Mouse (Mus musculus) kidney, embryonic 14.5 days (tissue): ENCODE results near the gene Sox6. TPM values are rescaled to one million over a fixed set of nuclear protein-coding genes. Genes with fewer than 3 reads are reported as not detected.

ENCODE experiments used
- ATAC-seq: fragments of 200-750 bp; cut with Nextera tagmentation; 2 replicates; pipeline ENCODE4 v1.8.0; 2017; ENCODE audit warnings: moderate number of reproducible peaks, mild to moderate bottlenecking, moderate TSS enrichment, moderate library complexity; ENCODE audit not compliant: low FRiP score, low TSS enrichment
- H3K27ac ChIP-seq: fragments of 300-500 bp; sonication (generic); 2 replicates; pipeline ENCODE4 v1.5.1; 2014; ENCODE audit warnings: low read depth, mild to moderate bottlenecking, low read length, moderate library complexity, mixed read lengths
- H3K27me3 ChIP-seq: fragments of 300-500 bp; sonication (generic); 2 replicates; pipeline ENCODE4 v1.6.1; 2014; ENCODE audit warnings: mild to moderate bottlenecking, low read length; ENCODE audit not compliant: control insufficient read depth, insufficient read depth
- H3K36me3 ChIP-seq: fragments of 300-500 bp; sonication (generic); 2 replicates; pipeline ENCODE4 v1.6.1; 2014; ENCODE audit warnings: low read length, mixed read lengths; ENCODE audit not compliant: control insufficient read depth, insufficient read depth
- H3K4me1 ChIP-seq: fragments of 300-500 bp; sonication (generic); 2 replicates; pipeline ENCODE4 v1.6.1; 2014; ENCODE audit warnings: low read length, mixed read lengths; ENCODE audit not compliant: control insufficient read depth, insufficient read depth
- H3K4me2 ChIP-seq: fragments of 300-500 bp; sonication (generic); replicated peaks from 2 replicates; pipeline ENCODE4 v1.6.1; 2014; ENCODE audit warnings: low read depth, mild to moderate bottlenecking, low read length
- H3K4me3 ChIP-seq: fragments of 300-500 bp; sonication (generic); 2 replicates; pipeline ENCODE4 v1.5.1; 2014; ENCODE audit warnings: mild to moderate bottlenecking, low read length
- H3K9ac ChIP-seq: fragments of 300-500 bp; sonication (generic); 2 replicates; pipeline ENCODE4 v1.6.1; 2014; ENCODE audit warnings: low read depth, mild to moderate bottlenecking, low read length, moderate library complexity
- H3K9me3 ChIP-seq: fragments of 300-500 bp; sonication (generic); 2 replicates; pipeline ENCODE4 v1.6.1; 2016; ENCODE audit warnings: low read length; ENCODE audit not compliant: control insufficient read depth
- WGBS: fragments of 180-500 bp; shearing (Covaris S2); extraction: QIAGEN DNeasy Blood & Tissue Kit; methylation state at CpG from one replicate; pipeline ENCODE4 v1.1.7; 2014; 5-methylcytosine and 5-hydroxymethylcytosine counted together
- polyA plus RNA-seq: library from polyadenylated mRNA; unstranded; fragments of >200 nt; fragmentation: Nextera tagmentation; extraction: Ambion mirVana; gene quantifications from 2 replicates; pipeline ENCODE4 v1.2.1, GENCODE M21; 2014

The Sox6 gene
- polyA plus RNA-seq, 1 experiment from 2014 or later, result 15.1 TPM

DNA sequence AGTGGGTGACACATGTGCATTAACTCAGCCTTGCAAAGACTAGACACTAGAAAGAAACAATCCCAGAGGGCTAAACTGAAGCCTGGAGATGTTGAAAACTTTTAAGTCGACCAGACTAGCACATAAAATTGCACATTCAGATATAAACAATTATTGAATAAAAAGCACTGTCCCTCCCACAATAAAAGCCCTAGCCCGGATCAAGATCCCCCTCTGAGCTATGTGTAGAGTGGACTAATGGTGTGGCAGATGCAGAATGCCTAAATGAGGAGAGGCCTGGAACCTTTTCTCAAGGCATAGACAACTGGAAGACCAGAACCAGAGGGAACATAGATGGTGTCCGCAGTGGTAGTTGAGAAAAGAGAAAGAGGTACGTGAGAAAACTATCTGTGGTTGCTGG, 3.1 kb downstream of the Sox6 start:
- H3K4me3 ChIP-seq, result no peak overlapping the region
- H3K9me3 ChIP-seq, result no peaks in the 10 kb centered on the region
- H3K27ac ChIP-seq, result no peak overlapping the region
- peaks cover 55% of the 10 kb centered on the region for H3K27me3 ChIP-seq
- no peak overlapping the region for H3K9ac ChIP-seq
- H3K4me1 ChIP-seq, result peaks cover 18% of the 10 kb centered on the region; the same call in 1 of the 2 replicates
- 46% methylated on average over 4 of the region's 4 CpGs for WGBS
- no peak overlapping the region for H3K4me2 ChIP-seq
- no peak for ATAC-seq
- H3K36me3 ChIP-seq, result no peaks in the 10 kb centered on the region

GRCm38 (mm10) chr7:116034282-116034758, 4.3 kb downstream of the Sox6 start:
- peak overlapping the region; percentile 53 for H3K9ac ChIP-seq
- H3K36me3 ChIP-seq, result no peaks in the 10 kb centered on the region
- H3K4me2 ChIP-seq, result peak overlapping the region; percentile 94
- no peaks in the 10 kb centered on the region for H3K9me3 ChIP-seq
- peak overlapping the region; percentile 52 for H3K4me3 ChIP-seq
- WGBS, result under 1% methylated on average over 25 of the region's 25 CpGs
- ATAC-seq, result peak; percentile 34
- peaks cover 53% of the 10 kb centered on the region for H3K27me3 ChIP-seq
- peak overlapping the region; percentile 49; the same call in 1 of the 2 replicates for H3K27ac ChIP-seq
- H3K4me1 ChIP-seq, result peaks cover 12% of the 10 kb centered on the region; the same call in 1 of the 2 replicates

- peak; percentile 73 for ATAC-seq
- Histone ChIP-seq H3K4me2 (peak overlapping the region; percentile 94), H3K4me1 (peaks cover 9% of the 10 kb centered on the region; the same call in 1 of the 2 replicates), H3K9ac (peak overlapping the region; percentile 53), H3K4me3 (peak overlapping the region; percentile 52), H3K27ac (peak overlapping the region; percentile 49; the same call in 1 of the 2 replicates), H3K9me3 (no peaks in the 10 kb centered on the region), H3K27me3 (peaks cover 51% of the 10 kb centered on the region), H3K36me3 (no peaks in the 10 kb centered on the region)
- WGBS, result under 1% methylated on average over 54 of the region's 54 CpGs
Measured at GRCm38 (mm10) chr7:116033371-116034241, 5.0 kb downstream of the Sox6 start.

DNA sequence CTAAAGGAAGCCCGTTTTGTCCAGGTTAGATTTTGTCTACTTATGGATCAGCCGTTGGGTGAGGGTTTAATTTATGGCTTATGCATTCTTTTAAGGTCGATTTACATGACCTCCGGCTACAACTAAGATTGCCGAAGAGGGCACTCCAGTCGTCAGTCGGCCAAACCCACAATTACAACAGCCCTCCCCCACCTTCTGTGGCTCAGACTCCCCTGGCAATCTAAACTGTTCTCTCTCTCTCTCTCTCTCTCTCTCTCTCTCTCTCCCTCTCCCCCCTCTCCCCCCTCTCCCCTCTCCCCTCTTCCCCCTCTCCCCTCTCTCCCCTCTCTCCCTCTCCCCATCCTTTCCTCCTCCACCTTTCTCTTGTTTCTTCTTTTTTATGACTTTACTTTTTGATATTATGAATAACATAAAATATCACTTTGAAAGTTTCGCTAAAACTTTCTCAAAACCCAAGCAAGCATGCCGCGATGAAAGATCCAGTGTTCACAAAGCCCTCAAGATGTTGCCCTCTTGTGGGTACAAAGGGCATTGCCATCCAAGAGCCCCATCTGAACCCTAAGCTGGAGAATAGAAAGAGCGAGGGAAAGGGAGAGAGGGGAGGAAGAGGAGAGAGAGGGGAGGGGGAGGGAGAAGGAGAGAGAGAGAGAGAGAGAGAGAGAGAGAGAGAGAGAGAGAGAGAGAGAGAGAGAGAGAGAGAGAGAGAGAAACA, 5.8 kb downstream of the Sox6 start:
- Histone ChIP-seq H3K27me3 (peaks cover 49% of the 10 kb centered on the region), H3K36me3 (no peaks in the 10 kb centered on the region), H3K4me3 (peak overlapping the region; percentile 53), H3K9me3 (no peaks in the 10 kb centered on the region), H3K4me1 (peaks cover 9% of the 10 kb centered on the region; the same call in 1 of the 2 replicates), H3K4me2 (peak overlapping the region; percentile 94), H3K9ac (peak overlapping the region; percentile 72; the same call in 1 of the 2 replicates), H3K27ac (no peak overlapping the region)
- peak; percentile 17; the same call in 1 of the 2 replicates for ATAC-seq
- WGBS, result under 1% methylated on average over 11 of the region's 11 CpGs

- peak overlapping the region; percentile 53 for H3K4me3 ChIP-seq
- H3K27me3 ChIP-seq, result peaks cover 44% of the 10 kb centered on the region
- H3K27ac ChIP-seq, result peak overlapping the region; percentile 49; the same call in 1 of the 2 replicates
- H3K9ac ChIP-seq, result peak overlapping the region; percentile 72
- peaks cover 9% of the 10 kb centered on the region; the same call in 1 of the 2 replicates for H3K4me1 ChIP-seq
- ATAC-seq, result peak; percentile 44; the same call in 1 of the 2 replicates
- H3K4me2 ChIP-seq, result peak overlapping the region; percentile 94
- H3K36me3 ChIP-seq, result no peaks in the 10 kb centered on the region
- H3K9me3 ChIP-seq, result no peaks in the 10 kb centered on the region
- under 1% methylated on average over 65 of the region's 65 CpGs for WGBS
Measured at GRCm38 (mm10) chr7:116031718-116032595, 6.6 kb downstream of the Sox6 start.

- under 1% methylated on average over 14 of the region's 14 CpGs for WGBS
- H3K9ac ChIP-seq, result peak overlapping the region; percentile 72; the same call in 1 of the 2 replicates
- H3K4me2 ChIP-seq, result peak overlapping the region; percentile 94
- H3K27ac ChIP-seq, result no peak overlapping the region
- no peak for ATAC-seq
- H3K4me1 ChIP-seq, result peaks cover 9% of the 10 kb centered on the region; the same call in 1 of the 2 replicates
- H3K4me3 ChIP-seq, result peak overlapping the region; percentile 53
- no peaks in the 10 kb centered on the region for H3K36me3 ChIP-seq
- H3K9me3 ChIP-seq, result no peaks in the 10 kb centered on the region
- peaks cover 38% of the 10 kb centered on the region for H3K27me3 ChIP-seq
Measured at GRCm38 (mm10) chr7:116031388-116031717, 7.2 kb downstream of the Sox6 start.

- H3K4me2 ChIP-seq, result peak overlapping the region; percentile 94
- H3K4me1 ChIP-seq, result peaks cover 9% of the 10 kb centered on the region; the same call in 1 of the 2 replicates
- 14% methylated on average over 26 of the region's 26 CpGs for WGBS
- peaks cover 32% of the 10 kb centered on the region for H3K27me3 ChIP-seq
- peak overlapping the region; percentile 72; the same call in 1 of the 2 replicates for H3K9ac ChIP-seq
- no peaks in the 10 kb centered on the region for H3K9me3 ChIP-seq
- H3K36me3 ChIP-seq, result no peaks in the 10 kb centered on the region
- H3K4me3 ChIP-seq, result peak overlapping the region; percentile 53
- peak; percentile 17 for ATAC-seq
- H3K27ac ChIP-seq, result no peak overlapping the region
Measured at GRCm38 (mm10) chr7:116030597-116031387, 7.8 kb downstream of the Sox6 start.
